Mouse (Mus musculus) kidney, adult 2 months (tissue): ENCODE results near the gene Atp5h.

Source experiments
- CTCF ChIP-seq: fragments of 200-500 bp; conservative IDR thresholded peaks from 2 replicates; pipeline ENCODE4 v1.5.1; 2011; ENCODE audit warnings: low read depth, mild to moderate bottlenecking, control low read depth, low read length, moderate library complexity, mixed read lengths; ENCODE audit not compliant: insufficient read depth, insufficient read length
- POLR2A ChIP-seq: fragments of 200-500 bp; IDR thresholded peaks from one replicate; pipeline ENCODE4 v1.6.1; 2011; ENCODE audit warnings: low read depth, low read length, control low read depth

- TF ChIP-seq POLR2A (peak; percentile 28), CTCF (no peak)
Observed at GRCm38 (mm10) chr11:115463397-115463796, 43.6 kb upstream of the Atp5h start.
